ENCODE assay signal across 8 mouse cellular contexts in the genomic region with DNA sequence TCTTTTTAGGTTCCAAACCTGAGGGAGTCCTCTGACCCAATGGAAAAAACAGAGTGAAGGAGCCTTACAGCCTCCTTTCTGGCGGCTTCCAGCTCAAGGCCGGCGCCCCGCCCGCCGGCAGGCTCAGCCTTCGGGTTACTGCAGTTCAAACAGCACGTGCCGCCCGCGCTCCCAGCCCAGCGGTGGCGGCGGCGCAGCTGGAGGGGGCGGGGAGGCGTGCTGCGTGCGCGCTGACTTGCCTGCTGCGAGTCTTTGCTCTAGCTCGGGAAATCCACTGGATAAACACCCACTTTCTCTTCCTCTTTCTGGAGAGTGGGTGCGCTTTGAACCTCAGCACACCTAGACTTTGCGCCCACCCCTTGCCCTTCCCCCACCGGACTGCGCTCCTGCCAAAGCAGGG. TPM values are rescaled to one million over a fixed set of nuclear protein-coding genes. Genes with fewer than 3 reads are reported as not detected.
A peak's percentile ranks its signal among the peaks of the same experiment; 100 is the strongest.
DNase-seq lines count a peak whose midpoint lies in the region; ATAC-seq lines count a peak whose summit lies in the region.

No protein-coding gene starts in this region.

- H3K4me3 ChIP-seq in limb, embryonic 15.5 days: peak overlapping the region; percentile 58
- peak overlapping the region; percentile 43 for H3K4me3 ChIP-seq in midbrain, embryonic 14.5 days (replicated peaks; ENCODE audit: low read depth, low read length)

- H3K4me1 ChIP-seq in limb, embryonic 15.5 days: peaks cover 96% of the 10 kb centered on the region
- peaks cover 41% of the 10 kb centered on the region for H3K4me1 ChIP-seq in midbrain, embryonic 14.5 days (ENCODE audit: control insufficient read depth, insufficient read depth, low read length)

- peaks cover 40% of the 10 kb centered on the region for H3K27me3 ChIP-seq in limb, embryonic 15.5 days
- peaks cover 84% of the 10 kb centered on the region for H3K27me3 ChIP-seq in midbrain, embryonic 14.5 days (ENCODE audit: control insufficient read depth, insufficient read depth, low read length)

- H3K27ac ChIP-seq in limb, embryonic 15.5 days: peak overlapping the region; percentile 90
- no peak overlapping the region for H3K27ac ChIP-seq in midbrain, embryonic 14.5 days (replicated peaks; ENCODE audit: low read depth, low read length)

- 0 out of 2 replicates have a peak, but pooled peaks cover 2% of the 10 kb centered on the region for H3K36me3 ChIP-seq in limb, embryonic 15.5 days
- H3K36me3 ChIP-seq in midbrain, embryonic 14.5 days (ENCODE audit: control insufficient read depth, insufficient read depth, low read length): no peaks in the 10 kb centered on the region

- DNase-seq in T-cell, adult 2 months (ENCODE audit: low spot score): peak; percentile 31
- DNase-seq in embryo, embryonic 10 days (ENCODE audit: low spot score): peak; percentile 84
- peak; percentile 70 to 82 for DNase-seq in gastrocnemius, postnatal 4 days (ENCODE audit: low spot score in 2 of 2)
- peak; percentile 84 for DNase-seq in midbrain, embryonic 14.5 days
- DNase-seq in testis, postnatal 10 days (ENCODE audit: low spot score): peak; percentile 89
- DNase-seq in MN1 (ENCODE audit: low spot score): no peak

- WGBS in limb, embryonic 15.5 days: under 1% methylated on average over 26 of the region's 26 CpGs
- WGBS in midbrain, embryonic 14.5 days: under 1% methylated on average over 26 of the region's 26 CpGs

- H3K9ac ChIP-seq in limb, embryonic 15.5 days: no peak overlapping the region
- peak overlapping the region; percentile 46; the same call in 1 of the 2 replicates for H3K9ac ChIP-seq in midbrain, embryonic 14.5 days (replicated peaks; ENCODE audit: low read length)

- H3K9me3 ChIP-seq in limb, embryonic 15.5 days: no peaks in the 10 kb centered on the region
- no peaks in the 10 kb centered on the region for H3K9me3 ChIP-seq in midbrain, embryonic 14.5 days (ENCODE audit: control insufficient read depth, low read length)

- ATAC-seq in inflammation-experienced regulatory T-cells, adult 6 months: peak; percentile 62
- ATAC-seq in limb, embryonic 15.5 days (ENCODE audit: insufficient number of reproducible peaks, low FRiP score, low TSS enrichment, low read depth): peak; percentile 32
- no peak for ATAC-seq in midbrain, embryonic 14.5 days (ENCODE audit: low FRiP score, low TSS enrichment)

- H3K4me2 ChIP-seq in limb, embryonic 15.5 days: peak overlapping the region; percentile 96
- H3K4me2 ChIP-seq in midbrain, embryonic 14.5 days (ENCODE audit: low read length): peak overlapping the region; percentile 84

RNA-seq across cellular contexts. Expression of gene Cyp26b1, which starts 10.3 kb away (rescaled TPM):
- total RNA-seq in gastrocnemius, postnatal 4 days (2021): 1 to 10 TPM; 1.8 to 3.6 TPM
- polyA plus RNA-seq in inflammation-experienced regulatory T-cells, adult 6 months (2017; shearing (Covaris generic)): under 1 TPM in 2 of 3 experiments, not detected in 1; 0.63 to 0.74 TPM
- 16.0 and 17.2 TPM in 2 replicates for polyA plus RNA-seq in limb, embryonic 15.5 days (2015; fragmentation: Nextera tagmentation; extraction: Ambion mirVana)
- polyA plus RNA-seq in midbrain, embryonic 14.5 days (2014; fragmentation: Nextera tagmentation; extraction: Ambion mirVana): 21.9 and 29.5 TPM in 2 replicates
